Mouse (Mus musculus) limb, embryonic 10.5 days (tissue): ENCODE data around the gene Fam98a. TPM values are rescaled to one million over a fixed set of nuclear protein-coding genes. Genes with fewer than 3 reads are reported as not detected.

ENCODE experiments used
- DNase-seq: peaks from one replicate; pipeline ENCODE4 v3.0.0-alpha.2; 2017; ENCODE audit warnings: low spot score
- H3K27ac ChIP-seq: fragments of 300-500 bp; sonication (generic); 2 replicates; pipeline ENCODE4 v1.5.1; 2016; ENCODE audit warnings: mild to moderate bottlenecking
- H3K27me3 ChIP-seq: fragments of 300-500 bp; sonication (generic); 2 replicates; pipeline ENCODE4 v1.6.1; 2016; ENCODE audit warnings: low read depth, mild to moderate bottlenecking; ENCODE audit not compliant: poor library complexity, severe bottlenecking
- H3K36me3 ChIP-seq: fragments of 300-500 bp; sonication (generic); 2 replicates; pipeline ENCODE4 v1.6.1; 2016; ENCODE audit warnings: mild to moderate bottlenecking, moderate library complexity
- H3K4me1 ChIP-seq: fragments of 300-500 bp; sonication (generic); 2 replicates; pipeline ENCODE4 v1.6.1; 2016
- H3K4me3 ChIP-seq: fragments of 300-500 bp; sonication (generic); 2 replicates; pipeline ENCODE4 v1.5.1; 2016; ENCODE audit warnings: mild to moderate bottlenecking, moderate library complexity
- H3K9me3 ChIP-seq: fragments of 300-500 bp; sonication (generic); replicated peaks from 2 replicates; pipeline ENCODE4 v1.6.1; 2016; ENCODE audit warnings: mild to moderate bottlenecking
- WGBS: fragments of 180-500 bp; shearing (Covaris S2); methylation state at CpG from one replicate; pipeline ENCODE4 v1.1.7; 2016; 5-methylcytosine and 5-hydroxymethylcytosine counted together
- polyA plus RNA-seq: library from polyadenylated mRNA; unstranded; fragments of >200 nt; fragmentation: Nextera tagmentation; extraction: Ambion mirVana; gene quantifications from 2 replicates; pipeline ENCODE4 v1.2.1, GENCODE M21; 2016

Fam98a gene
- polyA plus RNA-seq: 24.5 TPM in 2 replicates

DNA sequence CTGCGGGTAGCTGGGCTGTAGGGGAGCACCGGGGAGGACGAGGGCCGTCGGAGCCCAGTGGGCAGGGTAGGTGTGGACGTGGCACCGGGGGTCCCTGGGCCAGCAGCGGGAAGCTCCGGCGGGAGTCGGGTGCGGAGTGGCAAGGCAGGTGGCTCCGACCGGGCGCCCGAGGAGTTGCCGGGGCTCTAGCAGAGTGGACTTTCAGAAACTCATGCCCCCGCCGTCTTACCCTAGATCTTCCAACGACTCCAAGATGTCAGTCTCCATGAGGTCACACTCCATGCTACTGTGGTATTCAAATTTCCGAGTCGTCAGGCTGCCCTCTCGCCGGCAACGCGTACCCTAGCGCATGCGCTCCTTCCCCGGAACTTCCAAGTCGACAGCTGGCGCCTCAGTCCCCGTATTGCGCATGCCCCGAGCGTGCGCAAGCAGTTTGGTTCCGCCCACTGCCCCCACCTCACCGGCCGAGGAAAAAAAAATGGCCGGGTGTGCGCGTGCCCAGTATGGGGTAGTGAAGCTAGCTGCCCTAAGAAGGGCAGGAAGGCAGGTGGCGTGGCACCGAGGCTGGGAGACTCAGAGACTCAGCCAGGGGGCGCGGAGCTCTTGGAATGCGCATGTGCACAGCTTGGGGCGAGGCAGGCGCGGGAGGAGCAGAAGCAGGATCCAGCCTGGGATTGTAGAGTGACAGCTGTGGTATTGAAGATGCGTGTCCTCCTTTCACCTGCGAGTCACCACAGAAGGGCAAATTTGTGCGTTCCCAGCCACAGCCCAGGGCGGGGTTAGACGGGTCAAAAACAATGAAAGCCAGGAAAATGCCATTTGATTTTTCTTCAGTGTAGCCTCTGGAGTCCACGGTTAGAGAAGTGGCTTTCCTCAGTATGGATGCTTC is at the start of gene Fam98a:
Fam98a (minus strand) TSS at position 435 of the 889 bp plus-strand sequence.
- Histone ChIP-seq H3K9me3 (no peaks in the 10 kb centered on the region), H3K27ac (peak within 1 kb of the TSS; percentile 87), H3K27me3 (no peaks in the 10 kb centered on the region), H3K36me3 (peaks cover 9% of the 10 kb centered on the region), H3K4me1 (peaks cover 8% of the 10 kb centered on the region), H3K4me3 (peak within 1 kb of the TSS; percentile 89)
- peak; percentile 99 for DNase-seq
- WGBS: under 1% methylated on average over 56 of the region's 56 CpGs

DNA sequence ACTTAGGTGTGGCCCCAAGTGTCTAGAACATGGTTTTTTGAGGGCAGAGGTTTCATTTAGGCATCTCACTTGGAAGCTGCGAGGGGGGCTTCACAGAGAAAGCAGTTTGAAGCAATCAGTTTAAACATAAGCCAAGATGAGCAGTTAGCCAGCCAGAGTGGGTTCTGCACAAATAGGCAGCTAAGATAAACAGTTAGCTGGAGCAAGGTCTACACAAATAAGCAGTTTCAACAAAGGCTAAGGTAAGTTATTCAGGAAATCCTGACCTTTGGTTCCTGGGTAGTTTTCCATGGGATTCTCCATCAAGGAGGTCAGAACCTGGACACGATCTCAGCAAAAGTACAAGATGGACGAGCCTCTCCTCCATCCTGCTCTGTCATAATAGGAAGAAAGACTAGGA is 46.9 kb upstream of the Fam98a start:
- Histone ChIP-seq H3K27ac (no peak overlapping the region), H3K9me3 (no peaks in the 10 kb centered on the region), H3K4me1 (peaks cover 12% of the 10 kb centered on the region), H3K36me3 (no peaks in the 10 kb centered on the region), H3K27me3 (no peaks in the 10 kb centered on the region), H3K4me3 (no peak overlapping the region)
- 86% methylated on average over 3 of the region's 3 CpGs for WGBS
- DNase-seq: no peak

DNA sequence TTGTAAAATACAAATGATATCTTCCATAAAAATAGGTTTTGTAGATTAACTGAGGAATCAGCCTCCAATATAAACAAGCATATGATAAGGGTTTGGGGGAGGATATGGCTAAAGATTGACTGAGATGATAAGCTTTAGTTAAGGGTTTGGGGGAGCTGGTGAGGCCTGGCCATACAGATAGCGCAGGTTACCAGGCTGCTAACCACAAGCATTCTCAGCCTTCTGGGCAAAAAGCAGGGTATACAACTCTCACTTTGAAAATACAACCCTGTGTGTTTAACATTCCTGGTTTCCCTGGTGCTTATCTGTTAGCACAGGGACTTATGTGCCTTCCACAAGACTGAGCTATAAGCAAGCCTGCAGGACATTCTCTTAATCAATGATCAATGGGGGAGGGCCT is 31.0 kb upstream of the Fam98a start:
- no peaks in the 10 kb centered on the region; the same call in 1 of the 2 replicates for H3K9me3 ChIP-seq
- no peak overlapping the region for H3K4me3 ChIP-seq
- DNase-seq: no peak
- no peak overlapping the region for H3K27ac ChIP-seq
- no peaks in the 10 kb centered on the region for H3K4me1 ChIP-seq
- WGBS: 94% methylated on average over 1 of the region's 1 CpGs
- no peaks in the 10 kb centered on the region for H3K27me3 ChIP-seq
- H3K36me3 ChIP-seq: no peaks in the 10 kb centered on the region

DNA sequence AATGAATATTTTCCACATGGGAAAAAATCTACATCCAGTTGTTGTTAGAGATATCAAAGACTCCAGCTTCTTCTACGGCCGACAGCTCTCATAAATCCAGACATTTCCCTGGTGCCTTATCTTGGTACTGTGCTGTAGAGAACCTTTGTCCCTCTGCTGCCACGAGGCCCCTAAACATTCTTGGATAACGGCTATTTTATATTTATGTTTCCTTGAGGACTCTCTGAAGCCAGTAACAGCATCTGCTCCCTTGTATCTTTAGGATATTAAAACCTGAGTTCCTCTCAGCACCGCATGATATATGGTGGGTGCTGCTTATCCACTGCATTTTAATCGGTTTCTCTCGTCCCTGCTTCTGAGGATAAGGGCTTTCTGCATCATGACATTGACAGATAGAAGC is 23.9 kb upstream of the Fam98a start:
- no peaks in the 10 kb centered on the region for H3K4me1 ChIP-seq
- H3K4me3 ChIP-seq: no peak overlapping the region
- H3K9me3 ChIP-seq: no peaks in the 10 kb centered on the region
- H3K27ac ChIP-seq: no peak overlapping the region
- no peaks in the 10 kb centered on the region for H3K27me3 ChIP-seq
- no peaks in the 10 kb centered on the region for H3K36me3 ChIP-seq
- WGBS: 65% methylated on average over 7 of the region's 7 CpGs
- no peak for DNase-seq

DNA sequence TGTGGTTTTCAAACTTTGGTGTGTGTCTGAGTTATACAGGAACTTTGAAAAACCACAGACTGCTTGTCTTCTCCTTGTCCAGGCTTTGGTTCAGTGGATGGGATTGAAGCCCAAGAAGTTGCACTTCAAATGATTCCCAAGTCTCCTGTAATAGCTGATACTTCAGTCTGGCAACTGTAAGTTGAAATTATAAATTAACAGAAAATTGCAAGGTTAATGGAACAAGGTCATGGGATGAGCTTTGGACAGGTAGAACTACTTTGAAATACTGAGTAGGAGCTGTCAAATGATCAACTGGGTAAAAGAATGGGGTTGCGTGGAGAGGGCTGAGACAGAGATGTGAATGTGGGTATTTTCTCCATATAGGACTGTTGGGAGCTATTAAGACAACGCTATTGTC is 6.3 kb upstream of the Fam98a start:
- no peaks in the 10 kb centered on the region for H3K36me3 ChIP-seq
- 97% methylated on average over 2 of the region's 2 CpGs for WGBS
- no peak overlapping the region for H3K27ac ChIP-seq

DNA sequence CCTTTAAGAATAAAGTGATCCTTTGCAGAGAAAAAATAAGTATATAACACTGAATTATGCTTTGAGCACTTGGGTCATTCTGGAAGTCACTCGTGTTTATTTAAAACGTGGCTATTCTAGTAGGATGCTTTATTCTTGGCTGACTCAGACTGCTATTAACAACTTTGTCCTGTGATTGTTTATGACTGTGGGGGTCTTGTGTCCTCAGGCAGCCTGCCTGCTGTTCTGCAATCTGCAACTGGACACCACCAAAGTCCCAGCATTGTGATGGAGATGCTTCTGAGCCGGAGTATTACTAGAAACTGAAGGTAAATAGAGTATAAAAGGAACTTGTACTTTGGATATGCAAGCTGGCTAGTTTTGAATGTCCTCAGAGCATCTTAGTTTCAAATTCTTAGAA is 5.3 kb upstream of the Fam98a start:
- 57% methylated on average over 3 of the region's 3 CpGs for WGBS
- no peaks in the 10 kb centered on the region for H3K4me1 ChIP-seq
- H3K27me3 ChIP-seq: no peaks in the 10 kb centered on the region
- no peaks in the 10 kb centered on the region for H3K36me3 ChIP-seq
- no peaks in the 10 kb centered on the region for H3K9me3 ChIP-seq
- no peak overlapping the region for H3K27ac ChIP-seq
- H3K4me3 ChIP-seq: no peak overlapping the region
- no peak for DNase-seq

More for the DNA sequence above, 6.3 kb upstream of the Fam98a start:
- Histone ChIP-seq H3K4me1 (no peaks in the 10 kb centered on the region), H3K4me3 (no peak overlapping the region), H3K27me3 (no peaks in the 10 kb centered on the region), H3K9me3 (no peaks in the 10 kb centered on the region)
- DNase-seq: no peak

DNA sequence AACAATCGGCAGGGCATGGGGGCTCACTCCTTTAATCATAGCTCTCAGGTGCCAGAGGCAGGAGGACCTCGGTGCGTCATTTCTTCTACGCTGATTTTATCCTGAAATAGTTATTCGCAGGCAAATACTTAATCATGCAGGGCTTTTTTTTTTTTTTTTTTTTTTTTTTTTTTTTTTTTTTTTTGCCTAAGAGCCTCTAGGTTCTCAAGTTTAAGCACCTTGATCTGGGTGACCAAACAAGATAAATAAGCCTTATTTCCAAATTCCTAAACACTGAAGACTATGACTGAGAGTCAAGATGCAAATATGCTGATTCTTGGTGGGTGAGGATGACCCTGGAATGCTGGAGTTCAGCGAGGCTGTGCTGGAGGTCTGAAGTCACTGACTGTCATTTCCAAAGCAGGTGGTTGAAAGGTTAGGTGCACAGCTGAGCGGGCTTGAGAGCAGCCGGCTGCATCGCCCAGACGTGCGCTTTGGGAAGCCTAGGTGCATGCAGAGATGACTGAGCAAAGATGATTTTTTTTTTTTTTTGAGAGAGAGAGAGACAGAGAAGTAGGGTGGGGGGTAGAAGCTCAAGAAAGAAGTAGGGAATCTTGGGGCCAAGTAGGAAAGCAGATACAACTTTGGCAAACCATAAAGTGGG is 854 bp downstream of the Fam98a start:
- H3K27ac ChIP-seq: peak overlapping the region; percentile 87
- H3K9me3 ChIP-seq: no peaks in the 10 kb centered on the region
- 42% methylated on average over 11 of the region's 11 CpGs for WGBS
- peaks cover 17% of the 10 kb centered on the region for H3K36me3 ChIP-seq
- H3K4me3 ChIP-seq: peak overlapping the region; percentile 89
- peaks cover 8% of the 10 kb centered on the region for H3K4me1 ChIP-seq
- H3K27me3 ChIP-seq: no peaks in the 10 kb centered on the region
- DNase-seq: peak; percentile 40

DNA sequence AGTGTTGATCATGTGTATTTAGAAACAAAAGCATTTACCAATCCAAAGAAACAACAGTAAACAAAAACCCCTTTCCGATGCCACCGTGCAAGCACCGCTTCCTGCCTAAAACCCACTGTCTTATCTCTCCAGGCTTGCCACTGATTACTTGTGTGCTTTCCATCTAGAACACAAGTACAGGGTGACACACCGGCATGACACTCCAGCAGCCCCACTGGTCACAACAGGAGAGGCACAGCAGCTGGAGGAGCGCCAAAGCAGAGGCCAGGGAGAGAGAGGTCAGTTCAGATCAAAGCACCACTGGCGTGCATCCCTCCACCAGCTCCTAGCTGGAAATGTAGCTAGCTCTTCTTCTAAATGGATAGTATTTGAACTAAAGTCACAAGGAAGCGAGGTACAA is 7.5 kb downstream of the Fam98a start:
- Histone ChIP-seq H3K27me3 (no peaks in the 10 kb centered on the region), H3K4me3 (no peak overlapping the region), H3K9me3 (no peaks in the 10 kb centered on the region), H3K4me1 (no peaks in the 10 kb centered on the region), H3K27ac (no peak overlapping the region), H3K36me3 (peaks cover 55% of the 10 kb centered on the region)
- 83% methylated on average over 7 of the region's 7 CpGs for WGBS
- DNase-seq: no peak

DNA sequence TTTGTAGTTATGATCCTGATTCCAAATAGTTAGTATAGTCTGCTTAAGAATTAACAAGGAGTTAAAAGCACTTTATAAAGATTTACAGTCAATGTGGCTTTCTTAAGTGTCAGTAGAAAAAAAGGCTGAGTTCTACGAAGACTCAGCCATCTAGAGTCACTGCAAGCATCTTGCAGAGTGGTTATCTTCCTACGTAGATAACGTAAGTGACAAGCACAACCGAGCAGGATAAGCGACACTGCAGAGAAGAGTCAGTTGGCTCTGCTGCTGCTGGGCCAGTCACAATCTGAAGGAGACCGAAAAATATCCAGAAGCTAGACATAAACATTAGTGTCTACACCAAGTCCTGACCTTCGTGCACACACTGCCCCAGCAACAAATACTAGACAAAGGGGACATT is 8.3 kb downstream of the Fam98a start:
- Histone ChIP-seq H3K4me3 (no peak overlapping the region), H3K36me3 (peaks cover 61% of the 10 kb centered on the region), H3K27ac (no peak overlapping the region), H3K9me3 (no peaks in the 10 kb centered on the region), H3K4me1 (no peaks in the 10 kb centered on the region), H3K27me3 (no peaks in the 10 kb centered on the region)
- no peak for DNase-seq
- WGBS: 89% methylated on average over 7 of the region's 7 CpGs

DNA sequence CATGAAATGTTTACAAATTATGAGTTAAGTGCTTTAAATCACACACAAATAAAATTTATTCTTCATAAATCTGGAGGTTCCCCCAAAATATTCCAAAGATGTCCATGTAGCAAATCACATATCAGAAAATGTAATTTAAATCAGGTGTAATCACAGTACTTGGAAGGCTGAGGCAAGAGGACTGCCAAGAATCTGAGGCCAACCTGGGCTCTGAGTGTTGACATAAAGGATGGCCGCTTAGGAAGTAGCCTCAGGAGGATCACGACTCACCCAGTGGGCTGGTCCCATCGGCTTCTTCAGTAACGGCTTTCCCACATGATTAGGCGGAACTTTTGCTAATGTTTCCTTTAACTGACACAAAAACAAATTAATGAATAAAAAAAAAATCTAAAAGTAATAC is 11.9 kb downstream of the Fam98a start:
- Histone ChIP-seq H3K9me3 (no peaks in the 10 kb centered on the region), H3K4me1 (no peaks in the 10 kb centered on the region), H3K4me3 (no peak overlapping the region), H3K36me3 (peaks cover 57% of the 10 kb centered on the region), H3K27ac (no peak overlapping the region), H3K27me3 (no peaks in the 10 kb centered on the region)
- WGBS: 90% methylated on average over 5 of the region's 5 CpGs
- DNase-seq: no peak

DNA sequence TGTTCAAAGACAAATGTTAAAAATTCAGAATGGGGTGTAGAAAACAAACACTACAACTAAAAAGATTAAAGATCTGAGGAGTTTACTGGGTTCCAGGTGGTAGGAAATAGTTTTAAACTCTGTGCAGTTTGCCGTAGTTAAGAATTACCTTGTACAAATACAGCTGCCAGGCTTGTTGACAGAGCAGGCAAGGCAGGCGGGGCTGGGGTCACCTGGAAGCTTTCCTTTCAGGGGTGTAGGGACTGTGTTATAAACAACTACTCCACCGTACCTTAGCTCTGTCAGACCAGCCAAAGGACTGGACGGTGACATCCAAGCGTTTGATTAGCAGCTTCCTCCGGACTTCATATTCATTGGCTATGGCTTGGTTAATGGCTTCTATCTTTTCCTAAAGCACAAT is 12.6 kb downstream of the Fam98a start:
- no peak for DNase-seq
- WGBS: 92% methylated on average over 6 of the region's 6 CpGs
- no peaks in the 10 kb centered on the region for H3K4me1 ChIP-seq
- no peaks in the 10 kb centered on the region for H3K27me3 ChIP-seq
- H3K36me3 ChIP-seq: peaks cover 50% of the 10 kb centered on the region
- no peak overlapping the region for H3K4me3 ChIP-seq
- H3K27ac ChIP-seq: no peak overlapping the region
- no peaks in the 10 kb centered on the region for H3K9me3 ChIP-seq

DNA sequence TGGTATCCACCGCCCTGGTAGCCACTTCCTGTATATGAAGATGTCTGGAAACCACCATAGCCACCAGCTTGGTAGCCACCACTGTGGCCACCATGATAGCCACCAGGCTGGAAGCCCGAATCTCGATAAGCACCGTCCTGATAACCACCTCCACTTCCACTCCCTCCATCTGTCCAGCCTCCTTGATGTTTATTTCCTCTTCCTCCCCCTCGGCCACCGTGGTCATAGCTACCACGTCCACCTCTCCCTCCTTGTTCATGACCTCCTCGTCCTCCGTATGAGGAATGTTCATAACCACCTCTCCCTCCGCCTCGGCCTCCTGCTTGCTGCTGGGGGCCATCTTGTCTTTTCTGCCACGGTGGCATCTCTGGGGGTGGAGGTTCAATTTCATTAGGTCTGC is 13.3 kb downstream of the Fam98a start:
- Histone ChIP-seq H3K27ac (no peak overlapping the region), H3K9me3 (no peaks in the 10 kb centered on the region), H3K4me1 (no peaks in the 10 kb centered on the region), H3K4me3 (no peak overlapping the region), H3K27me3 (no peaks in the 10 kb centered on the region), H3K36me3 (peaks cover 43% of the 10 kb centered on the region)
- no peak for DNase-seq
- WGBS: 94% methylated on average over 12 of the region's 12 CpGs

DNA sequence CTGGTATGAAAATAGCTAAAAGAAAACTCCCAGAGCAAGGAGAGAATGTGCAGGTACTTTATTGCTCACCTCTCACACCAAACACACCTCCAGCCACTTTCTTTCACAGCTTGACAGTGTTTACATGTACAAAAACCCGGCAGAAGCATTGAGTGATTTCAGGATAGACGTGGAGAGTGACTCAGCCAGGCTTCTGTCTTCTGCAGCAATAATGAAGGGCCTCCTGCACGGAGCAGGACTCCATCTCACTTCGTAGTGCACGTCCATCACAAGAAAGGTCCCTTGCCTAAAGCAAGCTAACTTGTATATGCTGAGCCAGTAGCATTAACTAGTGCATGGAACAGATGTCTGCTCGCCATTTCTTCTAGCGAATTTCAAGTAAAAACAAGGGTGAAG is 14.7 kb downstream of the Fam98a start:
- Histone ChIP-seq H3K9me3 (no peaks in the 10 kb centered on the region), H3K36me3 (peaks cover 37% of the 10 kb centered on the region), H3K4me1 (no peaks in the 10 kb centered on the region), H3K27me3 (no peaks in the 10 kb centered on the region), H3K4me3 (no peak overlapping the region), H3K27ac (no peak overlapping the region)
- 83% methylated on average over 7 of the region's 7 CpGs for WGBS
- no peak for DNase-seq
